Mouse (Mus musculus): ENCODE measurements around the gene Lrrc40. TPM values are rescaled to one million over a fixed set of nuclear protein-coding genes. Genes with fewer than 3 reads are reported as not detected.
"Not testable (repeated sequence)": the region's sequence is repeated elsewhere in the genome, so short reads cannot be mapped to it uniquely, and the experiment has no call there.

Lrrc40 gene
- polyA plus RNA-seq, 1 experiment from 2014 or later: 48.1 TPM

GRCm38 (mm10) chr3:158077380-158077772 lies 40.9 kb downstream of the Lrrc40 start:
- no peaks in the 10 kb centered on the region for H3K27me3 ChIP-seq
- DNase-seq (ENCODE audit: low read depth, low spot score) (no peak), ATAC-seq (no peak)
- ChIA-PET POLR2A (no interaction called here), CTCF (interaction anchor here (0.7 to 3.2 kb wide), 7 partner anchors 15 to 200 kb away, joined by 3 to 15 read pairs (median 3); partner anchors contain the start of genes Lrrc40 and Srsf11)
- in situ Hi-C loops (cut with MboI; ENCODE audit: low pct_unique_long_range_greater_than_20kb): loop anchor here (5.0 kb wide), 1 partner anchor 200 kb away; no protein-coding TSS in a partner anchor
- TF ChIP-seq CTCF (IDR thresholded peaks at IDR 0.05): no peak

GRCm38 (mm10) chr3:158077828-158078227 lies 41.4 kb downstream of the Lrrc40 start:
- no peaks in the 10 kb centered on the region for H3K27me3 ChIP-seq
- POLR2A ChIA-PET: no interaction called here
- CTCF ChIA-PET: interaction anchor here (0.7 to 3.2 kb wide), 6 partner anchors 10 to 201 kb away, joined by 3 to 15 read pairs (median 4); no protein-coding TSS in a partner anchor
- DNase-seq (ENCODE audit: low read depth, low spot score): peak; percentile 53
- TF ChIP-seq CTCF (IDR thresholded peaks at IDR 0.05): no peak
- peak; percentile 67 for ATAC-seq
- in situ Hi-C loops (cut with MboI; ENCODE audit: low pct_unique_long_range_greater_than_20kb): loop anchor here (5.0 kb wide), 1 partner anchor 201 kb away; no protein-coding TSS in a partner anchor

GRCm38 (mm10) chr3:158091601-158092000 lies 55.1 kb downstream of the Lrrc40 start:
- in situ Hi-C loops (cut with MboI; ENCODE audit: low pct_unique_long_range_greater_than_20kb): no loop called here
- no peak for DNase-seq (ENCODE audit: low read depth, low spot score)
- no peak for ATAC-seq
- ChIA-PET POLR2A (interaction anchor here (0.7 kb wide), 1 partner anchor 16 kb away, joined by 3 read pairs; no protein-coding TSS in a partner anchor), CTCF (interaction anchor here (1.1 to 1.9 kb wide), 5 partner anchors 11 to 17 kb away, joined by 3 to 8 read pairs (median 7); no protein-coding TSS in a partner anchor)
- peaks cover 14% of the 10 kb centered on the region for H3K27me3 ChIP-seq
- no peak for TF ChIP-seq CTCF (IDR thresholded peaks at IDR 0.05)

- POLR2A ChIA-PET: interaction anchor here (0.5 kb wide), 1 partner anchor 1397 kb away, joined by 3 read pairs; no protein-coding TSS in a partner anchor
- in situ Hi-C loops (cut with MboI; ENCODE audit: low pct_unique_long_range_greater_than_20kb): no loop called here
- TF ChIP-seq CTCF (IDR thresholded peaks at IDR 0.05): no peak
- CTCF ChIA-PET: interaction anchor here (0.6 to 1.8 kb wide), 4 partner anchors 10 to 125 kb away, joined by 3 to 8 read pairs (median 6); no protein-coding TSS in a partner anchor
- peaks cover 8% of the 10 kb centered on the region for H3K27me3 ChIP-seq
- DNase-seq (ENCODE audit: low read depth, low spot score) (no peak), ATAC-seq (no peak)
Observed at GRCm38 (mm10) chr3:158093919-158094318, 57.5 kb downstream of the Lrrc40 start.

GRCm38 (mm10) chr3:158102043-158102442 lies 65.6 kb downstream of the Lrrc40 start:
- ChIA-PET CTCF (interaction anchor here (1.4 to 1.5 kb wide), 2 partner anchors 10 to 15 kb away, joined by 3 to 7 read pairs; no protein-coding TSS in a partner anchor), POLR2A (interaction anchor here (0.7 kb wide), 1 partner anchor 23 kb away, joined by 4 read pairs; no protein-coding TSS in a partner anchor)
- DNase-seq (ENCODE audit: low read depth, low spot score); ATAC-seq; H3K27me3 ChIP-seq; in situ Hi-C loops (cut with MboI; ENCODE audit: low pct_unique_long_range_greater_than_20kb): not testable (repeated sequence)

- ATAC-seq; H3K27me3 ChIP-seq; DNase-seq (ENCODE audit: low read depth, low spot score); in situ Hi-C loops (cut with MboI; ENCODE audit: low pct_unique_long_range_greater_than_20kb): not testable (repeated sequence)
- ChIA-PET CTCF (interaction anchor here (1.4 to 1.5 kb wide), 2 partner anchors 11 to 15 kb away, joined by 3 to 7 read pairs; no protein-coding TSS in a partner anchor), POLR2A (interaction anchor here (0.6 to 0.7 kb wide), 2 partner anchors 24 to 381 kb away, joined by 3 to 4 read pairs; no protein-coding TSS in a partner anchor)
Observed at GRCm38 (mm10) chr3:158102530-158102929, 66.1 kb downstream of the Lrrc40 start.

- in situ Hi-C loops (cut with MboI; ENCODE audit: low pct_unique_long_range_greater_than_20kb): no loop called here
- POLR2A ChIA-PET: no interaction called here
- ATAC-seq: no peak
Observed at GRCm38 (mm10) chr3:158103467-158103866, 67.0 kb downstream of the Lrrc40 start.

GRCm38 (mm10) chr3:158105260-158105659 lies 68.8 kb downstream of the Lrrc40 start:
- DNase-seq (ENCODE audit: low read depth, low spot score) (no peak), ATAC-seq (no peak)
- in situ Hi-C loops (cut with MboI; ENCODE audit: low pct_unique_long_range_greater_than_20kb): no loop called here
- POLR2A ChIA-PET: no interaction called here
- no peak for TF ChIP-seq CTCF (IDR thresholded peaks at IDR 0.05)
- H3K27me3 ChIP-seq: no peaks in the 10 kb centered on the region
- CTCF ChIA-PET: interaction anchor here (1.6 to 1.8 kb wide), 2 partner anchors 11 to 13 kb away, joined by 5 to 8 read pairs; no protein-coding TSS in a partner anchor

More at GRCm38 (mm10) chr3:158103467-158103866, 67.0 kb downstream of the Lrrc40 start:
- CTCF ChIA-PET: interaction anchor here (0.7 to 1.8 kb wide), 3 partner anchors 9 to 33 kb away, joined by 3 to 8 read pairs (median 6); no protein-coding TSS in a partner anchor
- H3K27me3 ChIP-seq: no peaks in the 10 kb centered on the region
- TF ChIP-seq CTCF (IDR thresholded peaks at IDR 0.05): no peak
- no peak for DNase-seq (ENCODE audit: low read depth, low spot score)

Other genes starting within 250 kb of the Lrrc40 start
- 23.5 TPM for gene Cth, start 111.6 kb upstream of the Lrrc40 start, polyA plus RNA-seq (2021)
- gene Ankrd13c, start 89.4 kb upstream of the Lrrc40 start, polyA plus RNA-seq (2021): 90.6 TPM
- 305 TPM for gene Srsf11, start within 50 bp of the Lrrc40 start, polyA plus RNA-seq (2021)

All from Patski (cell line).